Mouse (Mus musculus) kidney, embryonic 15.5 days (tissue): ENCODE measurements at regions not wholly inside any gene's neighbourhood (a gene's known extent, or its start where the extent isn't known, plus 50 kb on each side); places are given as distances from the start of the nearest gene placed in this dataset.

Experiments
- ATAC-seq: fragments of 200-750 bp; cut with Nextera tagmentation; replicated peaks from 2 replicates; pipeline ENCODE4 v1.8.0; 2017; ENCODE audit warnings: moderate TSS enrichment; ENCODE audit not compliant: low FRiP score
- H3K27ac ChIP-seq: fragments of 300-500 bp; sonication (generic); 2 replicates; pipeline ENCODE4 v1.5.1; 2015; ENCODE audit warnings: mild to moderate bottlenecking, inconsistent platforms
- H3K27me3 ChIP-seq: fragments of 300-500 bp; sonication (generic); 2 replicates; pipeline ENCODE4 v1.6.1; 2015; ENCODE audit warnings: inconsistent platforms
- H3K36me3 ChIP-seq: fragments of 300-500 bp; sonication (generic); 2 replicates; pipeline ENCODE4 v1.6.1; 2015; ENCODE audit warnings: inconsistent platforms
- H3K4me1 ChIP-seq: fragments of 300-500 bp; sonication (generic); 2 replicates; pipeline ENCODE4 v1.6.1; 2015; ENCODE audit warnings: inconsistent platforms
- H3K4me2 ChIP-seq: fragments of 300-500 bp; sonication (generic); 2 replicates; pipeline ENCODE4 v1.6.1; 2015; ENCODE audit warnings: moderate library complexity, mild to moderate bottlenecking, inconsistent platforms
- H3K4me3 ChIP-seq: fragments of 300-500 bp; sonication (generic); replicated peaks from 2 replicates; pipeline ENCODE4 v1.5.1; 2015; ENCODE audit warnings: mild to moderate bottlenecking, inconsistent platforms
- H3K9ac ChIP-seq: fragments of 300-500 bp; sonication (generic); 2 replicates; pipeline ENCODE4 v1.6.1; 2015; ENCODE audit warnings: mild to moderate bottlenecking, inconsistent platforms
- H3K9me3 ChIP-seq: fragments of 300-500 bp; sonication (generic); replicated peaks from 2 replicates; pipeline ENCODE4 v1.6.1; 2016; ENCODE audit warnings: inconsistent platforms
- WGBS: fragments of 180-500 bp; shearing (Covaris S2); methylation state at CpG from one replicate; pipeline ENCODE4 v1.1.7; 2015; ENCODE audit warnings: mixed read lengths; 5-methylcytosine and 5-hydroxymethylcytosine counted together

GRCm38 (mm10) chr1:119335171-119335570 is 86.9 kb downstream of the Inhbb start:
- Histone ChIP-seq H3K27ac (no peak overlapping the region), H3K36me3 (no peaks in the 10 kb centered on the region), H3K9ac (no peak overlapping the region), H3K27me3 (no peaks in the 10 kb centered on the region), H3K4me1 (no peaks in the 10 kb centered on the region), H3K9me3 (no peaks in the 10 kb centered on the region), H3K4me2 (no peak overlapping the region), H3K4me3 (no peak overlapping the region)
- no peak for ATAC-seq
- 40% methylated on average over 13 of the region's 13 CpGs for WGBS

- ATAC-seq = no peak
- H3K27me3 ChIP-seq = peaks cover 4% of the 10 kb centered on the region; the same call in 1 of the 2 replicates
- H3K9me3 ChIP-seq = no peaks in the 10 kb centered on the region
- H3K4me2 ChIP-seq = no peak overlapping the region
- peaks cover 10% of the 10 kb centered on the region for H3K4me1 ChIP-seq
- no peak overlapping the region for H3K4me3 ChIP-seq
- no peak overlapping the region for H3K9ac ChIP-seq
- no peak overlapping the region for H3K27ac ChIP-seq
- no peaks in the 10 kb centered on the region for H3K36me3 ChIP-seq
- 77% methylated on average over 4 of the region's 4 CpGs for WGBS
Measured at GRCm38 (mm10) chr1:119330751-119331326, 91.2 kb downstream of the Inhbb start.

- no peaks in the 10 kb centered on the region for H3K9me3 ChIP-seq
- no peak overlapping the region for H3K4me3 ChIP-seq
- H3K27me3 ChIP-seq = peaks cover 4% of the 10 kb centered on the region; the same call in 1 of the 2 replicates
- no peak overlapping the region for H3K4me2 ChIP-seq
- 0 out of 2 replicates have a peak, but pooled peaks have one; percentile 45 for ATAC-seq
- no peaks in the 10 kb centered on the region for H3K36me3 ChIP-seq
- WGBS = 54% methylated on average over 7 of the region's 7 CpGs
- no peak overlapping the region for H3K9ac ChIP-seq
- H3K4me1 ChIP-seq = peaks cover 10% of the 10 kb centered on the region
- no peak overlapping the region for H3K27ac ChIP-seq
Measured at GRCm38 (mm10) chr1:119329693-119330434, 92.2 kb downstream of the Inhbb start.

GRCm38 (mm10) chr1:119328921-119329692 is 92.9 kb downstream of the Inhbb start:
- Histone ChIP-seq H3K9me3 (no peaks in the 10 kb centered on the region), H3K27me3 (peaks cover 4% of the 10 kb centered on the region; the same call in 1 of the 2 replicates), H3K4me1 (peaks cover 10% of the 10 kb centered on the region), H3K4me2 (no peak overlapping the region), H3K4me3 (no peak overlapping the region), H3K36me3 (no peaks in the 10 kb centered on the region), H3K9ac (no peak overlapping the region), H3K27ac (0 out of 2 replicates have a peak overlapping the region, but pooled peaks have one; percentile 27)
- WGBS = 21% methylated on average over 15 of the region's 15 CpGs
- ATAC-seq = peak; percentile 68

GRCm38 (mm10) chr1:119324551-119324950 is 97.5 kb downstream of the Inhbb start:
- Histone ChIP-seq H3K9me3 (no peaks in the 10 kb centered on the region), H3K9ac (no peak overlapping the region), H3K4me2 (no peak overlapping the region), H3K4me1 (peaks cover 13% of the 10 kb centered on the region), H3K27ac (no peak overlapping the region), H3K4me3 (no peak overlapping the region), H3K36me3 (no peaks in the 10 kb centered on the region), H3K27me3 (no peaks in the 10 kb centered on the region)
- no peak for ATAC-seq
- 79% methylated on average over 8 of the region's 8 CpGs for WGBS

GRCm38 (mm10) chr1:119322279-119322995 is 99.6 kb downstream of the Inhbb start:
- no peaks in the 10 kb centered on the region for H3K36me3 ChIP-seq
- peak; percentile 84 for ATAC-seq
- H3K27me3 ChIP-seq = no peaks in the 10 kb centered on the region
- no peak overlapping the region for H3K4me3 ChIP-seq
- H3K4me1 ChIP-seq = peaks cover 7% of the 10 kb centered on the region
- 48% methylated on average over 10 of the region's 10 CpGs for WGBS
- no peak overlapping the region for H3K4me2 ChIP-seq
- no peaks in the 10 kb centered on the region for H3K9me3 ChIP-seq
- H3K9ac ChIP-seq = no peak overlapping the region
- no peak overlapping the region for H3K27ac ChIP-seq

GRCm38 (mm10) chr1:119321799-119322198 is 100.2 kb downstream of the Inhbb start:
- peak; percentile 54; the same call in 1 of the 2 replicates for ATAC-seq
- peaks cover 7% of the 10 kb centered on the region for H3K4me1 ChIP-seq
- H3K4me2 ChIP-seq = no peak overlapping the region
- 53% methylated on average over 8 of the region's 8 CpGs for WGBS
- no peaks in the 10 kb centered on the region for H3K36me3 ChIP-seq
- no peak overlapping the region for H3K4me3 ChIP-seq
- no peak overlapping the region for H3K27ac ChIP-seq
- H3K9me3 ChIP-seq = no peaks in the 10 kb centered on the region
- no peak overlapping the region for H3K9ac ChIP-seq
- H3K27me3 ChIP-seq = no peaks in the 10 kb centered on the region

GRCm38 (mm10) chr1:119317006-119317405 is 105.0 kb downstream of the Inhbb start:
- Histone ChIP-seq H3K4me1 (no peaks in the 10 kb centered on the region; the same call in 1 of the 2 replicates), H3K27me3 (no peaks in the 10 kb centered on the region), H3K36me3 (no peaks in the 10 kb centered on the region), H3K27ac (no peak overlapping the region), H3K4me3 (no peak overlapping the region), H3K9me3 (no peaks in the 10 kb centered on the region), H3K4me2 (no peak overlapping the region), H3K9ac (no peak overlapping the region)
- ATAC-seq = no peak
- 85% methylated on average over 4 of the region's 4 CpGs for WGBS

- H3K9me3 ChIP-seq = no peaks in the 10 kb centered on the region
- H3K27me3 ChIP-seq = no peaks in the 10 kb centered on the region
- H3K4me2 ChIP-seq = no peak overlapping the region
- 75% methylated on average over 9 of the region's 9 CpGs for WGBS
- no peak for ATAC-seq
- H3K4me3 ChIP-seq = no peak overlapping the region
- H3K9ac ChIP-seq = no peak overlapping the region
- no peaks in the 10 kb centered on the region for H3K36me3 ChIP-seq
- H3K4me1 ChIP-seq = peaks cover 14% of the 10 kb centered on the region; the same call in 1 of the 2 replicates
- H3K27ac ChIP-seq = no peak overlapping the region
Measured at GRCm38 (mm10) chr1:119308719-119309365, 113.2 kb downstream of the Inhbb start.

GRCm38 (mm10) chr1:119305315-119305976 is 116.6 kb downstream of the Inhbb start:
- Histone ChIP-seq H3K4me2 (no peak overlapping the region), H3K4me1 (peaks cover 20% of the 10 kb centered on the region), H3K4me3 (no peak overlapping the region), H3K9me3 (no peaks in the 10 kb centered on the region), H3K27ac (no peak overlapping the region), H3K9ac (no peak overlapping the region), H3K36me3 (no peaks in the 10 kb centered on the region), H3K27me3 (no peaks in the 10 kb centered on the region)
- 14% methylated on average over 13 of the region's 13 CpGs for WGBS
- ATAC-seq = 0 out of 2 replicates have a peak, but pooled peaks have one; percentile 30

- Histone ChIP-seq H3K36me3 (no peaks in the 10 kb centered on the region), H3K4me1 (peaks cover 20% of the 10 kb centered on the region), H3K4me2 (no peak overlapping the region), H3K27ac (no peak overlapping the region), H3K9me3 (no peaks in the 10 kb centered on the region), H3K9ac (no peak overlapping the region), H3K4me3 (no peak overlapping the region), H3K27me3 (no peaks in the 10 kb centered on the region)
- ATAC-seq = no peak
- 47% methylated on average over 9 of the region's 9 CpGs for WGBS
Measured at GRCm38 (mm10) chr1:119304470-119304980, 117.5 kb downstream of the Inhbb start.
